Mouse (Mus musculus): Measurements from ENCODE around the gene Mcm10.
"Not testable (repeated sequence)": the region's sequence is repeated elsewhere in the genome, so short reads cannot be mapped to it uniquely, and the experiment has no call there.

The Mcm10 gene

DNA sequence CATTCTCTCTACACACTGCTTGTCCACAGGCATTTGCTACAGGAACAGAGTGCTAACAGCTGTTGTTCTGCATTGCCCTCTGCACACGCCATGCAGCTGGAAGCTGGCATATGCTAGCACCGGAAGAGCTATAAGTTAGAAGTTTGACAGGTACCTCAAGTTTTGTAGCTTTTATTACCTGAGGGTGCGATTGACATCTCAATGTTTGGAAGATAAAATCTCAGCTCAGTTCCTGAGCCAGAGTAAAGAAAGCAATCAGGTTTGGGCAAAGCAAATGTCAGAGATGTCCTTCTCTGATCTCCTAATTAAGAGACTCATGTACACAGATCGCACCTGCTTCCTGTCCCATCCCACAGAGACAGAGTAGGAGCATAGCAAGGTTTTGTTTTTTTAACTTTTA lies 25.8 kb downstream of the Mcm10 start:
- DNase-seq (ENCODE audit: low read depth, low spot score), result no peak

DNA sequence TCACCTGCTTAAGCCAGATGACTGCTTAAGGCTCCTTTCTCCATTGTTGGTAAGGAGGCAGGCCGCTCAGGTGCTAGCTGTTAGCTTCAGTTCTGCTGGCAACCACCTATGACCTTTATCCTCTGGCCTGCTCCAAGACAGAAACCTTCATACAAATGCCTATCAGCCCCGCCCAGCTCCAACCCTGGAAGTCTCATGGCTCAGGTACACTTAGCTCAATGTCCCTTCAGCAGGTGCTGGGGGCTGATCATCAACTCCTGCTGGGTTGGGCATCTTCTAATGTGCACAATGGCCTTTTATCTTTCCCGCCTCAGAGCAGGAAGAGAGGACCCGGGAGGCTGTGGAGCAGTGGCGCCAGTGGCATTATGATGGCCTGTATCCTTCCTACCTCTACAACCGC lies 27.6 kb downstream of the Mcm10 start:
- DNase-seq (ENCODE audit: low read depth, low spot score), result no peak

DNA sequence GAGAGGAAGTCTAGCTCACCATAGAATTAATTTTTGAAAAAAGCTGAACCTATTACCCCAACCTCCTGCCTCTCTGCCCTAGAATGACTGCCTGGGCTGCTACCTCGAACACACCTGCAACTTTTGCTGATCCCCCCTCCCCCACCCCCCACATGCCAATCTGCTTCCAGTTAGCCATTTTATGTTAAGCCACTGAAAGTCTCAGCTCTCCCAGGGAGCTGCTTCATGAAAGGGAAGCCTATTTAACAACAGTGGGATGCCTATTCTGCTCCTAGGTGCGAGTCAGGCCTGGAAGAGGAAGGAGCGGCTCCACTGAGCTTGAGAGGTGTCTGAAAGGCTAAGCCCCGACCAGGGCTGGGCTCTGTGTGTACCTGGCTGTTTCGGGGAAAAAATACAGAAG lies 28.6 kb downstream of the Mcm10 start:
- no peak for DNase-seq (ENCODE audit: low read depth, low spot score)

DNA sequence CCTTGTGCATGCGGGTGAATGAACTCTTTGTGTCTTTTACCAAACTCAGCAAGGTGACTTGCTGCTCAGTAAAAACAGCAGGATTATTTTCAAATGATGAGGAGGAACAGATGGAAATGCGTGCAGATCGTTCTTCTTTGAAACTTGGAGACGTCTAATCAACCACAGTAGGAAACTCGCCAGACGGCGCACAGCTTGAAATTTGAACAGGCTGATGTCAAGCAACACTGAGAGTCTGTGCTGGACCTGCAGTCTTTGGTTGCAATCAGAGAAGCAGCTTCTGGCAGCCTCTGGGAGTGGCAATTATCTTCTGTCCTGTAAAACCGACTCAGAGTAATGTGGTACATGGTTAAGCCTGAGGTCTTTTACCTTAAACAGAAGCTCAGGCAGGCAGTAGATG lies 34.5 kb downstream of the Mcm10 start:
- DNase-seq (ENCODE audit: low read depth, low spot score), result no peak

DNA sequence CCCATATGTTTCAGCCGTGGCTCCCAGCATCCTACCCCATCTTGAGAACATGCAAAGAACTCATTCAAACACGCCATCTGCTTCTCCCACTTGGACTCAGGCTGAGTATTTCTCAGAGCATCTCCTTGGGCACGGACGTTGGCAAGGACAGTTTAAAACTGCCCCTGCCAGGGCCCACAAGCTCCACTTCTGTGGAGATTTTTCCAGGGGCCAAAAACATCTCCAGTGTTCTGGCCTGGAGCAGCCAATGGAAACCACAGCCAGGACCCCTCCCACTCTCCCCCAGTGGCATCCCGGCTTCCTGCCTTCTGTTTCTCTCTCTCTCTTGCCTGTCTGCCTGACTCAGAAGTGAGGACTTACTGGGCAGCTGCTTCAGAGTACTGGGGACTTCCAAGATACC lies 36.8 kb downstream of the Mcm10 start, which contains the start of gene Ucma:
Ucma (plus strand) TSS at position 316 of the 400 bp plus-strand sequence.
- DNase-seq (ENCODE audit: low read depth, low spot score), result no peak

DNA sequence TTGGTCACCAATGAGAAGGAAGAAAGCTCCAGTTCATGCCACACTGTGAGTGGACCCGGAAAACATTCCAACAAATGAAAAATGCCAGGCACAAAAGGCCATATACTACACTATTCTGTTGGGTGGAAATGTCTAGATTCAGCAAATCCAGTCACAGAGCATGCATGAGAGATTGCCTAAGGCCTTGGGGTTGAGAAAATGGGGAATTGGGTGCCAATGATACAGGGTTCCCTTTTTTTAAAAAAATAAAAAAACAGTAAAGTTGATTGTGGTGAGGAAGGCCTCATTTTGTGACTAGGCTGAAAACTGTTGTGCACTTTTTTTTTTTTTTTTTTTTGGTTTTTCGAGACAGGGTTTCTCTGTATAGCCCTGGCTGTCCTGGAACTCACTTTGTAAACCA lies 43.5 kb downstream of the Mcm10 start:
- no peak for DNase-seq (ENCODE audit: low read depth, low spot score)

DNA sequence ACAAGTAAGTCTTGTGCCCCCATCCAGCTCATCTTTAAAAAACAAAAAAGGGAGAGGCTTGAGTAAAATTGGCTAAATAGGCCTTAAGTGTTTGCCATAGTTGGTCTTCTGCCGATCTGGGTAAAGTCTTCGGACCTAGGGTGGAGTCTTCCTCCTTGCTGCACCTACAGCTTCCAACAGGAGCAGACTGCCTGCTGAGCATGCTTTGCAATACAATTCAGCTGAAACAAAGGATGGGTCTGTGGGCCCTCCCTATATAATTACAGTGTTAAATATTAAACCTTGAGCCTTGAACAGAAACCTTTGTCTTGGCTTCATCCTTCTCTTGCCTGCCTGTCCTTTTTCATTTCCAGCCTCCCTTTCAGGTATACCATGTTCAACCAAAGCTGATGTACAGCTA lies 44.8 kb downstream of the Mcm10 start:
- no peak for DNase-seq (ENCODE audit: low read depth, low spot score)

DNA sequence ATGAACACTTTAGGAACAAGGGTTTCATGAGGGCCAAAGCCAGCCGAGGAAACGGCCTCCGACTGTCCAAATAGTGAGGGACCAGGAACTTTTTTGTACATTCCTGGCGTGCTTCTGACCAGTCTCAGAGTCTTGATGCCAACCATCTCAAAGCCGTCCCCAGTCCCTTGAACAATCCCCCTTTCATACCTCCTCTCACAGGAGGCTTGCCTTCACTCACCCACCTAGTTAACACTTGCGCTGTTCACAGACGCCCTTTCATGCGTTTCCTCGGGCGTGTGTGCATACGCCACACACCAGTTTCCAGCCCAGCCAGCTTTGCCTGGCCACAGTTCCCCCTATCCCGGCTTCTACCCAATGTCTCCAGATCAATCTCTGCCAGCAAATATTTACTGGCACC lies 54.6 kb downstream of the Mcm10 start:
- DNase-seq (ENCODE audit: low read depth, low spot score), result no peak

DNA sequence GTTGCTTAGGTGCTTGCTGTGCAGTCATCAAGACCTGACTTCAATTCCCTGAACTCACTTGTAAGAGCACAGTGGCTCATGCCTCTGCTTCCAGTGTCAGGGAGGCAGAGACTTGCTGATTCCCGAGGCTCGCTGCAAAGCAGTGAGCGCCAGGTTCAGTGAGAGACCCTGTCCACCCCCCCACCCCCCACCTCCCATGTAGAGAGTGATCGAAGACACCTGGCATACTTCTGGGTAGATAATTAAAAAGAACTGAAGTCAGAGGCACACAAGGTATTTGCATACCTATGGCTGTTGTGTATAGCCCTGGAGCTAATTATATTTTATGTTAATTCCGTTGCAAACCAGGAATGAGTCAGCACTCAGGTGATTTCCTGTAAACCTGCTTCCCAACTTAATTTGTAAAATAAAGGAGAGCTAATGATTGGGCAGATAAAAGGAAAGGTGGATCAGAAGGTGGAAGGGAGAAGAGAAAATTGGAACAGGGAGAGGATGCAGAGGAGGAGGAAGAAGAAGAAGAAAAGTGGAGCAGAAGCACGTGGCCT lies 58.3 kb downstream of the Mcm10 start:
- DNase-seq (ENCODE audit: low read depth, low spot score), result no peak

DNA sequence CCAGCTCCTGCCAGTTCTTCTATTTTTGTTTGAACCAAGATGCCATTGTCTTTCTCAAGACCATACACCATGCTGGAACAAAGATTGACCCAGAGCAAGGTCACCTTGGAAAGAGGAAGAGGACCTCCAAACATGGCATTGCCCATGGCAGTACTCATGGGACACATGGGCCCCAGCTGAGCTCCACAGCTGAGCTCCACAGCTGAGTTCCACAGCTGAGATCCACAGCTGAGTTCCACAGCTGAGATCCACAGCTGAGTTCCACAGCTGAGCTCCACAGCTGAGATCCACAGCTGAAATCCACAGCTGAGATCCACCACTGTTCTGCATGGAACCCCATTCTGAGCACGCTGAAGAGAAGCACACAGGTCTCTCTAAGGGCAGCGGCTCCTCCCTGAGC lies 61.6 kb downstream of the Mcm10 start:
- DNase-seq (ENCODE audit: low read depth, low spot score), result no peak

DNA sequence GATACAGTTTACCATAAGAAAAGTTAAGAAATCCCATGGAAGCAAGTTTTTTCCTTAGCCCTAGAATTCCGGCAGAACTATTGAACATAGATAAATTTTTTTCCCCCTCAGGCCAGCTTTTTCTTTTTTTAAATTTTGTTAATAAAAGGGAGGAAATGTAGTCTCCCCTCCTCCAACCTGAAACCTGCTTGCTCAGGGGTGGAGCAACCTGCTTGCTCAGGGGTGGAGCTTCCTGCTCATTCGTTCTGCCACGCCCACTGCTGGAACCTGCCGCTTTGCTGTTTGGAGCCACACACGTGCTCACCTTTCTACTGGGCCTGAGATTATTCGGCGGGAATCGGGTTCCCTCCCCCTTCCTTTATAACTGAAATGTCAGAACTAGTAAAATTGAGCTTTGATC lies 62.9 kb downstream of the Mcm10 start:
- DNase-seq (ENCODE audit: low read depth, low spot score), result not testable (repeated sequence)

DNA sequence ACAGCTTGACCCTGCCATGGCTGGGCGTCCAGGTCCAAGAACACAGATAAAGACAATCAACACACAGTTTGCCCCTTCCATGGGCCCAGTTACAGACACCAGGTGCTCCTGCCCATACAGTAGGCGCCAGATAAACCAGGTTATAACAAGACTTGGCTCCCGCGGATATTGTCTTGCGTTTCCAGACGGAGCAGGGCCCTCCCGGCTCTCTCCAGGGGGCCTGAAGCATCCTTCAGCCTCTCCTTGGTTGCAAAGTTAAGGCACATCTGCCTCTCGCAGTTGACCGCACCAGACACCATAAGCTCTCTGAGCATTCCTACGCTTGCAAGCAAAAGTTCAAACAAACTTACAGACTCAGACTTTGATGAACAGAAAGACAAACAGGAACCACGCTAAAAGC lies 71.7 kb downstream of the Mcm10 start:
- no peak for DNase-seq (ENCODE audit: low read depth, low spot score)

Measured in skeletal muscle tissue, adult 2 months (tissue).